Mouse (Mus musculus): ENCODE measurements around the gene Zfp830. TPM values are rescaled to one million over a fixed set of nuclear protein-coding genes. Genes with fewer than 3 reads are reported as not detected.

Gene Zfp830
- polyA plus RNA-seq, 1 experiment from 2014 or later = 11.9 TPM

DNA sequence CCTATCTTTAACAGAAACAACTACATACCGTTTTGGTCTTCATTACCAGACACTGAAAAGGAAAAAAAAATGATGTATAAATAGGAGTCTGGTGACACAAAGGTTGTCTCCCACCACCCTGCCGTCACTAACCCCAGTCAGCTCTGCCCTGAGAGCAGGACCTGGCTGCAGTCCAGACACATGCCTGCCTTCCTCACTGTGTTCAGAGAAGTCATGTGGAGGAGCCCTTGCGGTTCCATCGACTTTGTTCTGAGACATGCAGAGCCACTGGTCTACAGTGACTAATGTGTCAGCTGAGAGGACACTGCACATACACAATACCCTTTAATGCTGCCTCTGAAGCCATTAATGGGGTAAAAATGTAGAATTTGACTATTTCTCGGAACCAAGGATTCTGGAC is 44.3 kb downstream of the Zfp830 start:
- Histone ChIP-seq H3K4me3 (ENCODE audit: low read depth, low read length) (no peak overlapping the region), H3K36me3 (replicated peaks; ENCODE audit: insufficient read depth, low read length) (peaks cover 78% of the 10 kb centered on the region), H3K4me2 (ENCODE audit: low read depth, low read length) (no peak overlapping the region), H3K27ac (ENCODE audit: low read depth) (no peak overlapping the region), H3K9ac (replicated peaks) (no peak overlapping the region), H3K9me3 (ENCODE audit: low read length) (no peaks in the 10 kb centered on the region), H3K4me1 (ENCODE audit: insufficient read depth) (no peaks in the 10 kb centered on the region), H3K27me3 (ENCODE audit: insufficient read depth, low read length) (no peaks in the 10 kb centered on the region)
- TF ChIP-seq EP300 (IDR thresholded peaks at IDR 0.05; ENCODE audit: low read depth) (no peak), CTCF (IDR thresholded peaks at IDR 0.05; ENCODE audit: low read depth) (no peak)
- DNase-seq (no peak), ATAC-seq (no peak)
- WGBS (ENCODE audit: insufficient replicate concordance) = 82% methylated on average over 5 of the region's 5 CpGs

Other genes starting within 250 kb of the Zfp830 start
- gene Cct6b, start within 50 bp of the Zfp830 start, polyA plus RNA-seq (2015; fragmentation: Nextera tagmentation; extraction: Ambion mirVana) = 0.28 and 0.32 TPM in 2 replicates
- gene Lig3, start 16.8 kb downstream of the Zfp830 start, polyA plus RNA-seq (2015; fragmentation: Nextera tagmentation; extraction: Ambion mirVana) = 4.8 TPM in 2 replicates
- 10.1 and 11.3 TPM in 2 replicates for gene Rffl, start 106.9 kb downstream of the Zfp830 start, polyA plus RNA-seq (2015; fragmentation: Nextera tagmentation; extraction: Ambion mirVana)
- 3.4 and 4.4 TPM in 2 replicates for gene Rad51d, start 126.3 kb downstream of the Zfp830 start, polyA plus RNA-seq (2015; fragmentation: Nextera tagmentation; extraction: Ambion mirVana)
- gene Fndc8, start 127.8 kb downstream of the Zfp830 start, polyA plus RNA-seq (2015; fragmentation: Nextera tagmentation; extraction: Ambion mirVana) = 0.28 and 0.30 TPM in 2 replicates
- 9.1 and 9.2 TPM in 2 replicates for gene Nle1, start 144.1 kb downstream of the Zfp830 start, polyA plus RNA-seq (2015; fragmentation: Nextera tagmentation; extraction: Ambion mirVana)
- gene Unc45b, start 146.2 kb downstream of the Zfp830 start, polyA plus RNA-seq (2015; fragmentation: Nextera tagmentation; extraction: Ambion mirVana) = 1.6 TPM in 2 replicates
- gene Slfn5, start 187.0 kb downstream of the Zfp830 start, polyA plus RNA-seq (2015; fragmentation: Nextera tagmentation; extraction: Ambion mirVana) = 4.5 and 5.1 TPM in 2 replicates
- 1.8 and 2.2 TPM in 2 replicates for gene Slfn9, start 227.5 kb downstream of the Zfp830 start, polyA plus RNA-seq (2015; fragmentation: Nextera tagmentation; extraction: Ambion mirVana)